Mouse (Mus musculus) urinary bladder, postnatal 4 days (tissue): ENCODE data around the gene Mrpl46.

Source experiments
- DNase-seq, 2 experiments: peaks; one replicate each; pipeline ENCODE4 v3.0.0; 2021 to 2022; ENCODE audit warnings: low spot score in 2 of 2

Gene Mrpl46

DNA sequence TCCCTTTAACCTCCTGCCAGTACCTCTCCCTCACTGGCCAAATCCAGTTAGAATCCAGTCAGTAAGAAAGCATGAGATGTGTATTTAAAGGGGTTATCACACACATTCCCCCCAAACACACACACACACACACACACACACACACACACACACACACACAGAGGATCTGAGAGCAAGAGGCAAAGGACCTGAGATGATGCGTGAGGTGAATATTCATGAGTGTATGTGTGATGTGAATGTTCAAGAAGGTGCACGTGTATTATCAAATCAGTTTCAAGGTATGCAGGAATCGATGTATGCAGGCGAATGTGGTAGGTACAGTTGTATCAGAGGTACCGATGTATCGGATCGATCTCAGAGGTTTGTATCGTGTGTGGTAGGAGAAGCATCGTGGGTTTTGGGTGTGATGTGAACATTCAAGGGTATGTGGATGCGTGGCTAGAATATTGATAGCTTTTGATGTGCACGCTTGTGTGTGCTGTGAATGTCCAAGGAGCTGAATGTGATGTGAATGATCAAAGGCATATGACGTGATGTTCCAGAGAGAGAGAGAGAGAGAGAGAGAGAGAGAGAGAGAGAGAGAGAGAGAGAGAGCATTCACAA lies 15.3 kb downstream of the Mrpl46 start:
- no peak for DNase-seq

- peak; percentile 61 to 86 for DNase-seq
Measured at GRCm38 (mm10) chr7:78766019-78766683, 17.2 kb downstream of the Mrpl46 start.

DNA sequence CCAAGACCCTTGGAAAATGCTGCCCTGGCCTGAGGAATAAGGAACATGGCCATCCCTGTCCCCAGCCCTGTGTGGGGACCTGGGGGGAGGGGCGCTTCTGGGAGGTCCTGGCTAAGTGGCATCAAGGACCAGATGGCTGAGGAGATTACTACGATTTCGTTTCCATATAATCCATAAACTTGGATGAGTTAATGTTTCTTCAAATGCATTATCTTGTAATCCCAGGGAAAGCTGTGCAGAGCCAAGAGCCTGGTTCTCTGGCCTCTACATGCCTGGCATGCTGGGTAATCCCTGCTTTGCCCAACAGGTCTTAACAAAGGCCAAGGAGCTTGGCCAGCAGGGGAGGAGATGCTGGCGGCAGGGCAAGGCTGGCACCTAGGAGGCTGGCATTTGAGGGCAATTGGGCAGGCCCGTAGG lies 18.1 kb downstream of the Mrpl46 start:
- DNase-seq: no peak

- DNase-seq: no peak
Measured at GRCm38 (mm10) chr7:78763801-78764200, 19.5 kb downstream of the Mrpl46 start.

GRCm38 (mm10) chr7:78754458-78755000 lies 28.8 kb downstream of the Mrpl46 start:
- DNase-seq: no peak

DNA sequence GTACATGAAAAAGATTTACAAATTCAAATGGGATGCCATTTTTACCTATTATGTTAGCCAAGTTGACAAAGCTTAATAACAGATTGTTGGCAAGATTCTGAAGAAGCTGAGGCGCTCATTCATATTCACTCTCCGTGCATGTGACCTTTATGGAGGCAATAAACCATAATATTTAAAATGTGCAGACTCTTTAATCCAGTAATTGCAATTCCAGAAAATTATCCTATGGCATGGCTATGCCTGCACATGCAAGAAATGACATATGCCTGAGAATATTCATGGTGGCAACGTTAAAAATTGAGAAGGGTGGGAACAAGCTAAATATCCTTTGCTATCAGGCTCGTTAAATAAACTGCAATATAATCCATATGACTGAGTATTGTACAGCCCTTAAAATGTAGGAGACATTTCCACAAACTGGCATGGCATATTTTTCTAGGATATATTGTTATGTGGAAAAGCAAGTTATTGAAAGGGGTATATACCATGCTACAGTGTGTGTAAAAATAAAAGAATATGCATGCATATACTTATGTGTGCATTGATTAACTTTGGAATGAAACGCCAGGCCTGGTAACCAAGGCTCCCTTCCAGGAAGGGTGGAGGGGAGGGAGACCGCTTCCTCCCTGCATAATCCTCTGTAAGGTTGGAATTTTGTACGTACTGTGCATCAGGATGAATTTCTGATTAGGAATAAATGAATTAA lies 29.4 kb downstream of the Mrpl46 start:
- DNase-seq: no peak

DNA sequence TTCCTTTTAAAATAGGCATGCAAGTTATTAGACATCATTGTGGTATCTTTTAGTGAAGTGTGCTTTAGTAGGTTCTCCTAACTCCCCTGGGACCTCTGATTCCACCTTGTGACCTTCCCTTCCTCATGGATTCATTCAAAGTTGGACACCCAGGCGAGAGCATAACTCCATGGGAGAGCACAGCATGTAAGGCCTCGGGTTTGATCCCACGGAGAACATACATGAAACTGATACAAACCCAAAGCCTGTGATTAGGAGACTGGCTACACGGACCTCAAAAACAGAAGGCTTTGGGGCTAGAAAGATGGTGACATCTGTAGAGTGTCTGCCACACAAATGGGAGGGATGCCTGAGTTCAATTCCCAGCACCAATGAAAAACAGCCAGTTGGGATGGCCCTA lies 30.4 kb downstream of the Mrpl46 start:
- no peak for DNase-seq

- DNase-seq: no peak
Measured at GRCm38 (mm10) chr7:78743731-78744385, 39.5 kb downstream of the Mrpl46 start.

- DNase-seq: no peak
Measured at GRCm38 (mm10) chr7:78739351-78740000, 43.9 kb downstream of the Mrpl46 start.

DNA sequence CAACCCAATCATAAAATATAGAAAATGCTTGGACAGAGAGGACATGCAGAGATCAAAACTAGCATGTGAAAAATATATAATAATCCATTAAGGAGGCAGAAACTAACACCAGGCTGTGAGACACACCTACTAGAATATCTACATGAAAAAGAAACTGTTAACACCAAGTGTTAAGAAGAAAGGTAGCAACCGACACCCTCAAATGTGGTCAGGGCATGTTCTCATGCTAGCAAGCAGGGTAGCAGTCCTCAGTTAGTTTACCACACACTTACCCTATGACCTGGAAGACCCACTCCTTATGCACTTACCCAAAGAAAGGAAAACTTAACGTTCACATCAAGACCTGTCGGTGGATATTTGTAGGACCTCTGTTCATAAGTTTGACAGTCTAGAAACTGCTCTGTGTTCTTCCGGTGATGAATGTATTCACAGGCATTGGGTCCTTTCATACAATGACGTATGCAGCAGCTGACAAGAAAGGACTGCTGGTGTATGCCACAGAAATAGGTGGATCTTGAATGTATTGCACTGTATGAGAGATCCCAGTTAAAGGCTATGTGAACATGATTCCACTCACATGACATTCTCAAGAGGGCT lies 45.6 kb downstream of the Mrpl46 start, which contains the start of gene Ntrk3:
TSS of gene Ntrk3 (minus strand) at position 399 of the 597 bp plus-strand sequence.
- no peak for DNase-seq

DNA sequence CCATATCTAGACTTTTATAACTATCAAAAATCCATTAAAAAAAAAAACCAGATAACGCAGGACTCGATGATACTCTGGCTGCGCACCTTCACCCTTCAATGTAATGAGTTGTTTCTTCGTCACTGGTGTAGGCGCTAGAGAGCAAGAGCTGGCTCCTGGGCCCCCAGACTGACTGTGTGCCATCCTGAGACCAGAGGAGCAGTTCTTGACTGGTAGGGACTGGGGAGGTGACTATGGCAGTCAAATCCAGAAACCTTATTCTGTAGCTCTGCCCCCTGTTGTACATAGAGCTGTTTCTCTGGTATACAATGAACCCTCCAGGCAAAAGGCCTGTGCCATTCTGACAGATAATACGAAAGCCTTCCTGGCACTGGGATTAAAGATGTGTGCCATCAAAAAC lies 46.1 kb downstream of the Mrpl46 start:
- DNase-seq: no peak

DNA sequence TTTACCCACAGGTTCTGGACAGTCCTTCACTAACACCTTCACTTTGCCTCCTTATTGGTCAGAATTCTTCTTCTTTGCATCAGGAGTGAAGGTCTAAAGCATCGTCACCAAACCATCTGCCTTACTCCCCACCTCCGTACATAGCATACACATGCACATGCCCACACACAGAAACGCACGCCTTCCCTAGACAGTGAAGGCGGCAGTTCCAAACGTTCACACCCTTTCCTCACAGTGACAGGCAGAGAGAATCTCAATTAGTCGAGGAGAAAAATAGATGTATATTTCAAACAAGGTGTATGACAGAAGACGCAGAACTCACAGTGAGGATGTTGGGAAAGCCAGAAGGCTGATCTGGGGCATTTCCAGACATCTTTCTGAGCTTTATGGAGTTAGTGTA lies 51.9 kb downstream of the Mrpl46 start:
- DNase-seq: no peak
